Mouse (Mus musculus) neural tube, embryonic 13.5 days (tissue): ENCODE results near the gene Khdc4. TPM values are rescaled to one million over a fixed set of nuclear protein-coding genes. Genes with fewer than 3 reads are reported as not detected.

Experiments
- ATAC-seq: fragments of 200-750 bp; cut with Nextera tagmentation; 2 replicates; pipeline ENCODE4 v1.8.0; 2017; ENCODE audit warnings: low read depth, mild to moderate bottlenecking, moderate TSS enrichment, moderate library complexity
- H3K27ac ChIP-seq: fragments of 300-500 bp; sonication (generic); replicated peaks from 2 replicates; pipeline ENCODE4 v1.5.1; 2015; ENCODE audit warnings: moderate library complexity, mild to moderate bottlenecking, inconsistent platforms
- H3K27me3 ChIP-seq: fragments of 300-500 bp; sonication (generic); 2 replicates; pipeline ENCODE4 v1.6.1; 2015; ENCODE audit warnings: mild to moderate bottlenecking, inconsistent platforms
- H3K36me3 ChIP-seq: fragments of 300-500 bp; sonication (generic); 2 replicates; pipeline ENCODE4 v1.6.1; 2015; ENCODE audit warnings: mild to moderate bottlenecking, inconsistent platforms
- H3K4me1 ChIP-seq: fragments of 300-500 bp; sonication (generic); replicated peaks from 2 replicates; pipeline ENCODE4 v1.6.1; 2015; ENCODE audit warnings: inconsistent platforms
- H3K4me2 ChIP-seq: fragments of 300-500 bp; sonication (generic); 2 replicates; pipeline ENCODE4 v1.6.1; 2015; ENCODE audit warnings: inconsistent platforms, mild to moderate bottlenecking, moderate library complexity
- H3K4me3 ChIP-seq: fragments of 300-500 bp; sonication (generic); 2 replicates; pipeline ENCODE4 v1.5.1; 2015; ENCODE audit warnings: mild to moderate bottlenecking, inconsistent platforms
- H3K9ac ChIP-seq: fragments of 300-500 bp; sonication (generic); 2 replicates; pipeline ENCODE4 v1.6.1; 2015; ENCODE audit warnings: moderate library complexity, mild to moderate bottlenecking, inconsistent platforms
- H3K9me3 ChIP-seq: fragments of 300-500 bp; sonication (generic); 2 replicates; pipeline ENCODE4 v1.6.1; 2016; ENCODE audit warnings: inconsistent platforms
- WGBS: fragments of 180-500 bp; shearing (Covaris S2); methylation state at CpG from one replicate; pipeline ENCODE4 v1.1.7; 2015; 5-methylcytosine and 5-hydroxymethylcytosine counted together
- polyA plus RNA-seq: library from polyadenylated mRNA; unstranded; fragments of >200 nt; fragmentation: Nextera tagmentation; extraction: Ambion mirVana; gene quantifications from 2 replicates; pipeline ENCODE4 v1.2.1, GENCODE M21; 2015

The Khdc4 gene
- 95.0 and 104 TPM in 2 replicates for polyA plus RNA-seq

- no peaks in the 10 kb centered on the region for H3K27me3 ChIP-seq
- peak within 1 kb of the TSS; percentile 98 for H3K9ac ChIP-seq
- peak within 1 kb of the TSS; percentile 99 for H3K27ac ChIP-seq
- peak; percentile 99 for ATAC-seq
- 1% methylated on average over 47 of the region's 47 CpGs for WGBS
- H3K4me2 ChIP-seq: peak within 1 kb of the TSS; percentile 97
- peaks cover 24% of the 10 kb centered on the region for H3K4me1 ChIP-seq
- no peaks in the 10 kb centered on the region for H3K9me3 ChIP-seq
- H3K36me3 ChIP-seq: peaks cover 22% of the 10 kb centered on the region
- H3K4me3 ChIP-seq: peak within 1 kb of the TSS; percentile 93
These were observed at the start of gene Khdc4 for GRCm38 (mm10) chr3:88684980-88685941. Khdc4 (plus strand) TSS chr3:88685803.

GRCm38 (mm10) chr3:88636555-88636986 is 49.0 kb upstream of the Khdc4 start:
- 83% methylated on average over 8 of the region's 8 CpGs for WGBS
- no peak for ATAC-seq

GRCm38 (mm10) chr3:88637134-88637533 is 48.5 kb upstream of the Khdc4 start:
- H3K36me3 ChIP-seq: peaks cover 99% of the 10 kb centered on the region
- no peaks in the 10 kb centered on the region for H3K27me3 ChIP-seq
- 94% methylated on average over 5 of the region's 5 CpGs for WGBS
- no peak overlapping the region for H3K4me2 ChIP-seq
- H3K4me3 ChIP-seq: no peak overlapping the region
- no peak for ATAC-seq
- no peak overlapping the region for H3K9ac ChIP-seq
- H3K4me1 ChIP-seq: 0 out of 2 replicates have a peak, but pooled peaks cover under 1% of the 10 kb centered on the region
- H3K27ac ChIP-seq: no peak overlapping the region
- no peaks in the 10 kb centered on the region for H3K9me3 ChIP-seq

More at GRCm38 (mm10) chr3:88636555-88636986, 49.0 kb upstream of the Khdc4 start:
- no peak overlapping the region for H3K4me3 ChIP-seq
- H3K4me2 ChIP-seq: no peak overlapping the region
- H3K4me1 ChIP-seq: 0 out of 2 replicates have a peak, but pooled peaks cover 6% of the 10 kb centered on the region
- H3K27me3 ChIP-seq: no peaks in the 10 kb centered on the region
- no peaks in the 10 kb centered on the region for H3K9me3 ChIP-seq
- H3K36me3 ChIP-seq: peaks cover 99% of the 10 kb centered on the region
- H3K9ac ChIP-seq: no peak overlapping the region
- H3K27ac ChIP-seq: no peak overlapping the region

DNA sequence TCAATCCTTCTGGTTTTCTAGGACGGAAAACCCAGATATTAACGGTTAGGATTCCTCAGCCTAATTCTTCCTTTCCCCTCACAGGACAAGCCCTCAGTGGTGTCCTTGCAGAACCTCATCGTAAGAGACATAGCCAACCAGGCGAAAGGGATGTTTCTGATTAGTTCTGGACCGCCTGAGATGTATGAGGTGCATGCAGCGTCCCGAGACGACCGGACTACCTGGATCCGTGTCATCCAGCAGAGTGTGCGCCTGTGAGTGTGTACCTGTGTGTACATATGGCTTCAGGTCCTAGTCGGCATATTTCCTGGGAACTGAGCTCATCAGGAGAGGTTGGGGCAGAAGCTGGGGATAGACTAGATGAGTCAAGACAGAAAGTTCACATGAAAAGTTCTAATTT is 46.4 kb upstream of the Khdc4 start:
- Histone ChIP-seq H3K9ac (no peak overlapping the region), H3K27ac (no peak overlapping the region), H3K4me3 (no peak overlapping the region), H3K9me3 (no peaks in the 10 kb centered on the region), H3K4me2 (no peak overlapping the region), H3K27me3 (no peaks in the 10 kb centered on the region), H3K36me3 (peaks cover 99% of the 10 kb centered on the region), H3K4me1 (no peaks in the 10 kb centered on the region)
- WGBS: 96% methylated on average over 12 of the region's 12 CpGs
- ATAC-seq: no peak

- no peaks in the 10 kb centered on the region for H3K4me1 ChIP-seq
- H3K4me2 ChIP-seq: no peak overlapping the region
- H3K9me3 ChIP-seq: no peaks in the 10 kb centered on the region
- no peaks in the 10 kb centered on the region for H3K27me3 ChIP-seq
- H3K4me3 ChIP-seq: no peak overlapping the region
- H3K36me3 ChIP-seq: peaks cover 99% of the 10 kb centered on the region
- 85% methylated on average over 1 of the region's 1 CpGs for WGBS
- H3K27ac ChIP-seq: no peak overlapping the region
- no peak for ATAC-seq
- H3K9ac ChIP-seq: no peak overlapping the region
These were observed 44.9 kb upstream of the Khdc4 start for GRCm38 (mm10) chr3:88640676-88641075.

- H3K27ac ChIP-seq: no peak overlapping the region
- no peak overlapping the region for H3K9ac ChIP-seq
- 84% methylated on average over 5 of the region's 5 CpGs for WGBS
- H3K4me1 ChIP-seq: no peaks in the 10 kb centered on the region; the same call in 1 of the 2 replicates
- H3K27me3 ChIP-seq: no peaks in the 10 kb centered on the region
- no peak for ATAC-seq
- no peak overlapping the region for H3K4me2 ChIP-seq
- H3K4me3 ChIP-seq: no peak overlapping the region
- H3K9me3 ChIP-seq: no peaks in the 10 kb centered on the region
- H3K36me3 ChIP-seq: peaks cover 99% of the 10 kb centered on the region
These were observed 42.5 kb upstream of the Khdc4 start for GRCm38 (mm10) chr3:88643078-88643477.

DNA sequence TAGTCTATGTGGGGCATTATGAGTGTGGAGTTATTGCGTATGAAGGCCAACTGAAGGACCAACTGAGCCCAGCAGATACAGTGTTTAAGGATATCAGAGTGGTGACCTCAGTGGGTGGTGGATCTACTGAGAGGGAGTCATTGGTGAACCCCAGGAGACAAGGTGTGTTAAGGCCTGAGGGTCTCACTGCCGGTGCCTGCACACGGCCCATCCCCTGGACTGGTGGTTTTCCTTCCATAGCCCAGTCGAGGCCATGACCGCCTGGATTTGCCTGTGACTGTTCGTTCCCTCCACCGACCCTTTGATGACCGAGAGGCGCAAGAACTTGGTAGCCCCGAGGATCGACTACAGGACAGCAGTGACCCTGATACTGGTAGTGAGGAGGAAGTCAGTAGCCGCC is 39.7 kb upstream of the Khdc4 start:
- Histone ChIP-seq H3K9ac (no peak overlapping the region), H3K27ac (no peak overlapping the region), H3K27me3 (no peaks in the 10 kb centered on the region), H3K4me2 (no peak overlapping the region), H3K36me3 (peaks cover 87% of the 10 kb centered on the region), H3K4me1 (no peaks in the 10 kb centered on the region; the same call in 1 of the 2 replicates), H3K4me3 (no peak overlapping the region), H3K9me3 (no peaks in the 10 kb centered on the region)
- WGBS: 90% methylated on average over 12 of the region's 12 CpGs
- no peak for ATAC-seq

GRCm38 (mm10) chr3:88646426-88646995 is 39.1 kb upstream of the Khdc4 start:
- no peak for ATAC-seq
- H3K4me3 ChIP-seq: no peak overlapping the region
- WGBS: 59% methylated on average over 6 of the region's 6 CpGs
- H3K4me2 ChIP-seq: no peak overlapping the region
- H3K27me3 ChIP-seq: no peaks in the 10 kb centered on the region
- H3K9me3 ChIP-seq: no peaks in the 10 kb centered on the region
- H3K4me1 ChIP-seq: no peaks in the 10 kb centered on the region; the same call in 1 of the 2 replicates
- H3K36me3 ChIP-seq: peaks cover 82% of the 10 kb centered on the region
- H3K27ac ChIP-seq: no peak overlapping the region
- H3K9ac ChIP-seq: no peak overlapping the region

GRCm38 (mm10) chr3:88647076-88647475 is 38.5 kb upstream of the Khdc4 start:
- Histone ChIP-seq H3K4me3 (no peak overlapping the region), H3K36me3 (peaks cover 76% of the 10 kb centered on the region), H3K4me1 (no peaks in the 10 kb centered on the region; the same call in 1 of the 2 replicates), H3K27me3 (no peaks in the 10 kb centered on the region), H3K9me3 (no peaks in the 10 kb centered on the region), H3K4me2 (no peak overlapping the region), H3K27ac (no peak overlapping the region), H3K9ac (no peak overlapping the region)
- 82% methylated on average over 3 of the region's 3 CpGs for WGBS
- ATAC-seq: no peak

DNA sequence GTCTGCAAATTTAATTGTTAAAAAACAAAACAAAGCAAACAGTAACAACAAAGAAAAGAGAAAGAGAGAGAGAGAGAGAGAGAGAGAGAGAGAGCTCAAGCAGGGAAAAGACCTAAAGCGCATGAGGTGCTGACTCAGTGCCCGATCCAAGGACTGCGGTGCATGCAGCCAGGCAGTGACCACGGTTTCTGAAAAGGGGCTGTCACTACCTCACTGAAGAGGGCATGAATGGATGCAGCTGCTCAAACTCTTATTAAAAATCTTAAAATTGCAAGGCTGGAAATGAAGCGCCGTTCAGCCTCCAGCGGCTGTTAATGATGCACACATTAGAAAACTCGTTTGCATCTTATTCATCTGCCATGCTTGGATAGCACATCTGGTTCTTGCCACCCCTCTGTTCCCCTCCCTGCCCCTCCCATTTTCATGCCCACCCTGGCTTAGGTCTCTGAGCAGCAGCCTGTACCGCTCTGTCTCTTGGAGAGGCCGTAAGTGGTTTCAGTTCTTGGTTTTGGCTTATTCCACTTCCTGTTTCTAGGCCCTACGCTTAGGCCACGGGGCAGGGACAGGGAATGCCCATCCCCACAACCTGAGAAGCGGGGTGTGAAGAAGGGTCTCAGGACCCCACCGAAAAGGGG is 37.7 kb upstream of the Khdc4 start:
- Histone ChIP-seq H3K9ac (no peak overlapping the region), H3K9me3 (no peaks in the 10 kb centered on the region), H3K4me3 (no peak overlapping the region), H3K4me1 (no peaks in the 10 kb centered on the region; the same call in 1 of the 2 replicates), H3K27me3 (no peaks in the 10 kb centered on the region), H3K36me3 (peaks cover 68% of the 10 kb centered on the region), H3K4me2 (no peak overlapping the region), H3K27ac (peak overlapping the region; percentile 62; the same call in 1 of the 2 replicates)
- 77% methylated on average over 14 of the region's 14 CpGs for WGBS
- no peak for ATAC-seq

DNA sequence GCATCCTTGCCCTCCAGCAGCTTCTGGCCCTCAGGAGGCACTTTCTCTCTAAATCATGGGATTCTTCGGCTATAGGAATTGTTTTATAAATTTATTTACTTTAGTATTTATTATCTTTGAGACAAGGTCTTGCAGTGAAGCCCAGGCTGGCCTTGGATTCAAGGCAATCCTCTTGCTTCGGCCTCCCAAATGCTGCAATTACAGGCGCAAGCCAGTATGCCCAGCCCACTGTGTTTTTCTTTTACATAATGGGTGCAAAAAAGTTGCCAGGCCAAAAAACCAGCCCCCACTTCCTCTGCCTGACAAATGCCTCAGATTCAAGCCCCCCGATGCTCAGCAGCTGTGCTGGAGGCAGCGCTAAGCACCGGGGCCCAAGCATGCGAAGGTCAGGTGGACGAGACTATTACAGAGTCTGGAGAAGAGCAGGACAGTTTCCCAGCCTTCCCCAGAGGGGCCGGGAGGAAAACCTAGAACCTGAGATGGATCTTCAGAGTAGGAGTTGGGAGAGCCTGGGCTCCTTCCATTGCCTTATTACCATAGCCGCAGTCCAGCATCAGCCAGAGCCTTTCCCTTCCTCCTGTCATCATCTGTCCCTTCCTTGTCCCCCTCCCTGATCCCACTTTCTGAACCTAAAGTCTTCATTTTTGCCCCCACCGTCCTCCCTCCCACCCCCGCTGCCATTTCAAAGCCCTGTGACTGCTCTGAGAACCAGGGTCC is 37.0 kb upstream of the Khdc4 start:
- no peak for ATAC-seq
- Histone ChIP-seq H3K27ac (peak overlapping the region; percentile 62; the same call in 1 of the 2 replicates), H3K36me3 (peaks cover 61% of the 10 kb centered on the region), H3K4me1 (no peaks in the 10 kb centered on the region; the same call in 1 of the 2 replicates), H3K9me3 (no peaks in the 10 kb centered on the region), H3K4me2 (no peak overlapping the region), H3K9ac (no peak overlapping the region), H3K27me3 (no peaks in the 10 kb centered on the region), H3K4me3 (no peak overlapping the region)
- WGBS: 89% methylated on average over 12 of the region's 12 CpGs
